Mouse (Mus musculus) thymus, postnatal 4 days (tissue): ENCODE data around the gene Klhl26.
"Not testable (repeated sequence)": the region's sequence is repeated elsewhere in the genome, so short reads cannot be mapped to it uniquely, and the experiment has no call there.

Experiments
- DNase-seq: peaks from one replicate; pipeline ENCODE4 v3.0.0; 2021

Gene Klhl26

DNA sequence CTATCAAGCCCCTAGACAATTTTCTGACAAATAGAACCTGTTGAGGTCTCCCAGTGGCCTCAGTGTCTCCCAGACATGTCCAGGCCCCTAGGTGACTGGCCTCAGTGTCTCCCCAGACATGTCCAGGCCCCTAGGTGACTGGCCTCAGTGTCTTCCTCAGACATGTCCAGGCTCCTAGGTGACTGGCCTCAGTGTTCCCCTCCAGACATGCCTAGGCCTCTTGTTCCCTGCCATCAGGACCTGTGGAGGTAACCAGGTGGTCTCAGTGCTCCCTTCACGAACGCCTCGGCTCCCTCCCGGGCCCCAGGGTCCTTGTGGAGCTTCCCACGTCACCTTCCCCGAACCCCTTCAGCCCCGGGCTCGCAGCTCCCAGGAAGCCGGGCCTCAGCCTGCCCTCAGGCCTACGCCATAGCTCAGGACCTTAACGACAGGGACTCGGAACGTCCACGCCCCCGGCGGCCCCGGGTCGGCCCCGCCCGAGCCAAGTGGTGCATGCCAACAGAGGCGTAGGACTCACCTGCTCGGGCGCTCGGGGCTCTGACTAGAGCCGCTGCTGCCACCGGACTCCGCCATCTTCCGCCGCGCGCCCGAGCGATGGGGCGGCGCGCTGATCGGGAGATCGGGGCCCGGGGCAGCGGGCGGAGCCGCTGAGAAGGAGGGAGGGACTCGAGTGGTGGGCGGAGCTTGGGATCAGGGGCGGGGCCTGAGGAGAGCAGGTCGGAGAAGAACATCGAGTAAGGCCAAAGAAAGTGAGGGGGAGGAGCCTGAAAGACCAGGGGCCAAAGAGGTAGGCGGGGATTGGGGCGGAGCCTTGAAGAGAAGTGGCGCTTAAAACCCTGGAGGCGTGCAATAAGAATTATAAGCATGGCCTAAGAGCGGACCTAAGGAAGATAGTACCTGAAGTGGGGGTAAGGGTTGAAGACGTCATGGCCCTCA is at the start of gene Klhl26:
Gene Klhl26 (minus strand): TSS at position 636 of the 936 bp plus-strand sequence.
- peak; percentile 97 for DNase-seq

DNA sequence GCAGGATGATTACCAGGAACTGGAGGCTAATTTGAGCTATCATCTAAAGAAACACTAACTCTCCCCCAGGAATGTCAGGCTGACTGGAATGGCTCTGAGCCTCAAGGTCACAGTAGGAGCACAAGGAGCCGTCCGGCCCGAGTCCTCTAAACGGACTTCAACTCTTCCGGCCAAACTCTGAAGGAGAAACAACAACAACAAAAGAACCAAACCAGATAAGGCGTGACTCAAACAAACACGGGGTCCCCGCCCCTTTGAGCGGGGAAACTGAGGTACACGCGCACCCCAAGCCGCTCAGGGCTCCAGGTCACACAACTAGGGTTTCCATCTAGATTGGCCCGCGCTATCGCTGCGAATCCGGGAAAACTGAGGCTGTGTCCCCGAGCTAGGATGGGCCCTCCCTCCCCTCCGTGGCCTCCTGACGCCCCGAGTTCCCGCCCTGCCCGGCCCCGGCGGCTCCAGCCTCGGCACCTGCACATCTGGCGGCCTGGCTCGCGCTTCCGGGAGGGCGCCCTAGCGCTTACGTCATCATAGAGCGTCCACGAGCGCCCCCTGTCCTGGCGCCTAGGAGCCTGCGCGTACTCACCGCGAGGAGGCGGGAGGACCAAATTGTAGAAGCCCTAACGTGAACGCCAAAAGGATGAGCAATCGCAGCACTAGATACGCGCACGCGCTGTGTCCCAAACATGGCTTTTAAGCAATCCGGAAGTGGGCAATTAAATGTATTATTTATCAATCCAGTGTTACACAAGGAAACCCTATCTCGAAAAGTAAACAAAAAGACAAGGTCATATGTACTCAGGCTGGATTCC is 46.0 kb upstream of the Klhl26 start:
- DNase-seq = peak; percentile 98

GRCm38 (mm10) chr8:70519606-70520005 is 42.8 kb upstream of the Klhl26 start:
- DNase-seq = no peak

DNA sequence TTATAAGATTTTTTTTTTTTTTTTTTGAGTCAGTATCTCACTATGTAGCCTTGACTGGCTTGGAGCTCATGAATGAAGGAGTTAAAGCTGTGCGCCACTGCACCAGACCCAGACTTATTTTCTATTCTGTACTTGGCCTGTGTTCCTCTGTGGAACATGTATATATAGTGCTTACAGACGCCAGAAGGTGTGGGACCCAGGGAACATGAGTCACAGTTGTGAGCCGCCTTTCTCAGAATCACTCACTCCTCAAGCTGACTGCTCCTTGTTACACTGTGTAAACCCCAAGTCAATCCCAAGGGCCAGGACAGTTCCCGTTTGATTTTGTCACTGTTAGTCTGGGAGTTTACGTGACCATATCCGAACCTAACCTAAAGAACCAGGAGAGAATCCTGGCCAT is 42.3 kb upstream of the Klhl26 start:
- DNase-seq = no peak

- no peak for DNase-seq
Measured at GRCm38 (mm10) chr8:70517940-70518643, 41.3 kb upstream of the Klhl26 start.

DNA sequence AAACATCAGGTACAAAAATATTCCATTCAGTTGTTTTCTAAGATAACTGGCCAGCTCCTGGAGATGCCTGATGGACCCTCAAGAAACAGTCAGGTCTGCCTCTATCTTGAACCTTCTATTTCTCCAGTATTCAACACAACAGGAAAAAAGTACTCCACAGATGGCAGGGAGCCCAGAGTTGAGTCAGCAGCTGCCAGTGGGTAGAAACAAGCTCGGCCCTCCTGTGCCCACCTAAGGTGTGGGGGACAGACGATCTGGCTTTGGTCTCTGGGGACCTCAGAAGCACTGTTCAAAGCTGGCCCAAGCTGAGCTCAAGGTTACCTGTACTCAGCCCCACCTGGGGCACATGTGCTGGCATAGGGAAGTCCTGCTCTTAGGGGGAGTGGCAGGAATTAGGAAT is 36.7 kb upstream of the Klhl26 start:
- DNase-seq = no peak

GRCm38 (mm10) chr8:70512253-70512903 is 35.6 kb upstream of the Klhl26 start:
- no peak for DNase-seq

- DNase-seq = no peak
Measured at GRCm38 (mm10) chr8:70511770-70512169, 35.0 kb upstream of the Klhl26 start.

- not testable (repeated sequence) for DNase-seq
Measured at GRCm38 (mm10) chr8:70511174-70511573, 34.4 kb upstream of the Klhl26 start.

DNA sequence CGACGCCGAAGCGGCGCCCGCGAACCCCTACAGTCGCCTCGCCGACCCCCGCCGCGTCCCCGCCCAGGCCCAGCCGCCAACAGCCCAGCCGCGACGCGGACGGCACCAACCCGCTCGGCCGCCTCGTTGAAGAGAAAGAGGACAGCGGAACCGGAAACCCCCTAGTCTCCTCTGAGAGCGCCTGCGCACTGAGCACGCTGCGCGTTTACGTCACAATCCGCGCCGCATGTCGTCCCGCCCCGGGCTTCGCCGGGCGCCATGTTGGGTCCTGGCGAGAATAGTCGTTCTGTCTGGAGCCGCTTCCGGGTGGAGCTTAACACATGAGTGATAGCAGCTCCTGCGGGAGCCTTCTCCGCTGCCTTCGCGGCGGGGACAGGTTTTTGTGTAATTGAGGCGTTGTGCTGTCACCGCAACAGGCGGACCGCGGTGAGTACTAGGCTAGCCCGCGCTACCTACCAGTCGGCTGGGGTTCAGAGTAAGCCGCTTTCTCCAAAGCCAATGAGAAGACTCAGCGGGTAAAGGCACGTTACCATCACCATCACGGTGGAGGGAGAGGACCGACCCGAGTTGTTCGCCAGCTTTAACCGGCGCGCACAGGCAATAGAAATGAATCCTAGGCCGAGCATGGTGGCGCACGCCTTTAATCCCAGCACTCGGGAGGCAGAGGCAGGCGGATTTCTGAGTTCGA is 33.6 kb upstream of the Klhl26 start, which contains the start of gene Uba52:
Gene Uba52 (minus strand): TSS at position 574 of the 688 bp plus-strand sequence.
- peak; percentile 97 for DNase-seq

DNA sequence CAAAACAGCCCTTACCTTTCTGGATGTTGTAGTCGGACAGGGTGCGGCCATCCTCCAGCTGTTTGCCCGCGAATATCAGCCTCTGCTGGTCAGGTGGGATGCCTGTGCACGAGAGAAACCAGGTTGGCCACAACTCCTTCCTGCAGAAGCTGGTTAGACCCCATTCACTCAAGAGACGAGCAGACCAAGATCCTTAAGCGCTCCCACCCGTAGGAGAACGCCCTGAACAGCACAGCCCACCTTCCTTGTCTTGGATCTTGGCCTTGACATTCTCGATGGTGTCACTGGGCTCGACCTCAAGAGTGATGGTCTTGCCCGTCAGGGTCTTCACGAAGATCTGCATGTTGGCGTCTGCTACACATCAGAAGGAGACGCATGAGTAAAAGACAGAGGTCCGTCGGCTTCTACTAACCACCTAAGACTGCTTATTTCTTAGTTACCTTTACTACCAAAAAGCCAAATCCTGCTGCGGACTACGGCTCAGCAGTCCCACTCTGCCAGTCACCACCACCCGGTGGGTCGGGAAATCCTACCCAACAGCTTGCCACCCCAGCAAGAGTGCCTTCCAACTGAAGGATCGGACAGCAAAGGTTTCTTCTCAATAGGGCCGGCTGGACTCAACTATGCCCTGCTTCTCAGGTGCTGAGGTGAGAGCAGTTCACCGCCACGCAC is 32.6 kb upstream of the Klhl26 start:
- DNase-seq = no peak

GRCm38 (mm10) chr8:70507027-70507393 is 30.2 kb upstream of the Klhl26 start:
- DNase-seq = no peak

- DNase-seq = peak; percentile 97
Measured at GRCm38 (mm10) chr8:70506328-70507026, 29.7 kb upstream of the Klhl26 start, which contains the start of gene Rex1bd. TSS of gene Rex1bd (minus strand) at chr8:70506752.

- DNase-seq = peak; percentile 44
Measured at GRCm38 (mm10) chr8:70505698-70506327, 29.0 kb upstream of the Klhl26 start.

- peak; percentile 91 for DNase-seq
Measured at GRCm38 (mm10) chr8:70504851-70505250, 28.1 kb upstream of the Klhl26 start.

- no peak for DNase-seq
Measured at GRCm38 (mm10) chr8:70504291-70504716, 27.5 kb upstream of the Klhl26 start.

- peak; percentile 79 for DNase-seq
Measured at GRCm38 (mm10) chr8:70503062-70503750, 26.4 kb upstream of the Klhl26 start.

DNA sequence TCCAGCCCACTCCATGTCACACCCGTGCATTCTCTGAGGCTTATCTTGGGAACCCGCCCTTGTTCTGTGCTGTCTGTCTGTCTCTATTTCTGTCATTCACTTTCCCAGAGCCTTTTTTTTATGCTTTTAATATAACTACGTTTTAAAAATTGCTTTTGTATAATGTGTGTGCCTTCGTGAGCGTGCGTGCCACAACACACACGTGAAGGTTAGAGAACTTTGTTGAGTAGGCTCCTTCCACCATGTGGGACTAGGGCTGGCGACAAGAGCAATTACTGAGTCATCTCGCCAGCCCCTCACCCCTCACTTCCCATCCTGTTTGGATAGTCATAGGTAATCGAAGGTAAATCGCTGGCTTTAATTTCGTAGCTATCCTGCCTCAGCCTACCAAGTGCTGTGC is 25.8 kb upstream of the Klhl26 start:
- DNase-seq = no peak

- no peak for DNase-seq
Measured at GRCm38 (mm10) chr8:70501820-70502529, 25.2 kb upstream of the Klhl26 start.
